Mouse (Mus musculus) kidney, adult 2 months (tissue): ENCODE data around the gene Fbxl21. TPM values are rescaled to one million over a fixed set of nuclear protein-coding genes. Genes with fewer than 3 reads are reported as not detected.

ENCODE experiments used
- DNase-seq: peaks from one replicate; pipeline ENCODE4 v3.0.0; 2021
- H3K27ac ChIP-seq: fragments of 200-500 bp; 2 replicates; pipeline ENCODE4 v1.5.1; 2012; ENCODE audit warnings: low read depth, low read length, control low read depth, inconsistent platforms; ENCODE audit not compliant: insufficient read depth
- H3K27me3 ChIP-seq: fragments of 200-500 bp; replicated peaks from 2 replicates; pipeline ENCODE4 v1.6.1; 2012; ENCODE audit warnings: mild to moderate bottlenecking, moderate library complexity, low read length, inconsistent platforms; ENCODE audit not compliant: control insufficient read depth, insufficient read depth
- H3K36me3 ChIP-seq: fragments of 200-500 bp; 2 replicates; pipeline ENCODE4 v1.6.1; 2012; ENCODE audit warnings: mild to moderate bottlenecking, moderate library complexity, low read length, inconsistent platforms; ENCODE audit not compliant: control insufficient read depth, insufficient read depth
- H3K4me1 ChIP-seq: fragments of 200-500 bp; 2 replicates; pipeline ENCODE4 v1.6.1; 2011; ENCODE audit warnings: low read length; ENCODE audit not compliant: control insufficient read depth, insufficient read depth
- H3K4me3 ChIP-seq: fragments of 200-500 bp; 2 replicates; pipeline ENCODE4 v1.5.1; 2011; ENCODE audit warnings: mild to moderate bottlenecking, low read depth, low read length, control low read depth; ENCODE audit not compliant: insufficient read depth
- CTCF ChIP-seq: fragments of 200-500 bp; conservative IDR thresholded peaks from 2 replicates; pipeline ENCODE4 v1.5.1; 2011; ENCODE audit warnings: low read depth, mild to moderate bottlenecking, control low read depth, low read length, moderate library complexity, mixed read lengths; ENCODE audit not compliant: insufficient read depth, insufficient read length
- POLR2A ChIP-seq: fragments of 200-500 bp; IDR thresholded peaks from one replicate; pipeline ENCODE4 v1.6.1; 2011; ENCODE audit warnings: low read depth, low read length, control low read depth
- WGBS: fragments of 180-500 bp; shearing (Covaris S2); methylation state at CpG from one replicate; pipeline ENCODE4 v1.1.7; 2018; 5-methylcytosine and 5-hydroxymethylcytosine counted together
- polyA plus RNA-seq: library from polyadenylated mRNA; depleted of rRNA; stranded (reverse); fragments of >200 nt; gene quantifications from 2 replicates; pipeline ENCODE4 v1.2.3, GENCODE M21; 2012

Gene Fbxl21
- polyA plus RNA-seq, 1 experiment, result 4.1 TPM

GRCm38 (mm10) chr13:56559841-56560370 lies 37.6 kb downstream of the Fbxl21 start:
- Histone ChIP-seq H3K4me1 (peaks cover 29% of the 10 kb centered on the region; the same call in 1 of the 2 replicates), H3K36me3 (no peaks in the 10 kb centered on the region), H3K27me3 (no peaks in the 10 kb centered on the region), H3K27ac (peak overlapping the region; percentile 99), H3K4me3 (no peak overlapping the region)
- 49% methylated on average over 6 of the region's 6 CpGs for WGBS
- DNase-seq, result peak; percentile 77
- no peak for TF ChIP-seq CTCF

GRCm38 (mm10) chr13:56561129-56561528 lies 38.9 kb downstream of the Fbxl21 start:
- no peaks in the 10 kb centered on the region for H3K27me3 ChIP-seq
- H3K36me3 ChIP-seq, result no peaks in the 10 kb centered on the region
- no peak overlapping the region for H3K4me3 ChIP-seq
- no peak for TF ChIP-seq POLR2A
- no peak for TF ChIP-seq CTCF
- DNase-seq, result peak; percentile 93
- peaks cover 29% of the 10 kb centered on the region; the same call in 1 of the 2 replicates for H3K4me1 ChIP-seq
- H3K27ac ChIP-seq, result peak overlapping the region; percentile 48; the same call in 1 of the 2 replicates
- WGBS, result 40% methylated on average over 8 of the region's 8 CpGs

- Histone ChIP-seq H3K27ac (no peak overlapping the region), H3K27me3 (no peaks in the 10 kb centered on the region), H3K4me1 (peaks cover 23% of the 10 kb centered on the region; the same call in 1 of the 2 replicates), H3K4me3 (no peak overlapping the region), H3K36me3 (no peaks in the 10 kb centered on the region)
- WGBS, result 36% methylated on average over 6 of the region's 6 CpGs
- TF ChIP-seq POLR2A (no peak), CTCF (peak; percentile 68)
- peak; percentile 44 for DNase-seq
Measured at GRCm38 (mm10) chr13:56563075-56563474, 40.8 kb downstream of the Fbxl21 start.

DNA sequence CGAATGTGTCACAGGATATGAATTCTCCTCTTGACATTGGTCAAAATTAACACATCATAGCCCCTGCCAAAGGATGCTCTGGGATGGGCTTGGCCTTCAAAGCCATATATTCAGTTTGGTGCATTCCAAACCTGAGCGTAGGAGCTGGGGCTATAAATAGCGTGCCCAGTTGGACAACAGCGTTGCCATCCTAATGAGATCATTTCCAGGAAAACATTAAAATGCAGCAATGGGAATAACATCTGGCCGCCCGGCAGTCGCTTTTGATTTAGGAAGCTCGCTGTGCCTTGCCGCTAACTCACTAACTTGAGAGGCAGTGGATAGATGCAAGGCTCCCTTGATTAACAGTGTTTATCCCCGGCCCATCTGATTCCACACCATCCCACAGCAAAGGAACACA lies 44.1 kb downstream of the Fbxl21 start:
- no peaks in the 10 kb centered on the region for H3K27me3 ChIP-seq
- DNase-seq, result peak; percentile 14
- no peak for TF ChIP-seq CTCF
- TF ChIP-seq POLR2A, result no peak
- H3K27ac ChIP-seq, result no peak overlapping the region
- H3K4me1 ChIP-seq, result peaks cover 3% of the 10 kb centered on the region; the same call in 1 of the 2 replicates
- H3K4me3 ChIP-seq, result no peak overlapping the region
- WGBS, result 46% methylated on average over 10 of the region's 10 CpGs
- no peaks in the 10 kb centered on the region for H3K36me3 ChIP-seq

DNA sequence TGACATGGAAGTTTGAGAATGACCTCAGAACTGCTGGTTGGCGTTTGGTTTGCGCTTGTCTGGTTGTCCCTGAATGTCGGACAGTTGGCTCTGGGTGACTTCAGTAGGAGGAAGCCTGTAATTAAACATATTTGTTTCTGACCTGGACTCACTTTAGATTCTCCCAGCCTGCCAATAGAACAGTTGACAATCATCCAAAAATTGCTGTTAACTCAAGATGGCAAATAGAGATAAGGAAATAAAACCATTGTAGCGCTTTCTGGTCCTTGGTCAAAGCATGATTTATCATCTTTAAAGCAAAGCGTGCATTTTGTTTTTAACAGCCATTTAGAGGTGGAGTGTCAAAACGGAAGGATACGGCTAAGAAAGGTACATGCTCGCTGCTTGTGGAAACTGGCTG lies 49.4 kb downstream of the Fbxl21 start:
- Histone ChIP-seq H3K4me1 (0 out of 2 replicates have a peak, but pooled peaks cover 3% of the 10 kb centered on the region), H3K27ac (no peak overlapping the region), H3K36me3 (no peaks in the 10 kb centered on the region), H3K27me3 (no peaks in the 10 kb centered on the region), H3K4me3 (no peak overlapping the region)
- TF ChIP-seq CTCF (no peak), POLR2A (no peak)
- 63% methylated on average over 8 of the region's 8 CpGs for WGBS
- no peak for DNase-seq

GRCm38 (mm10) chr13:56575074-56575473 lies 52.8 kb downstream of the Fbxl21 start:
- Histone ChIP-seq H3K36me3 (no peaks in the 10 kb centered on the region), H3K4me1 (0 out of 2 replicates have a peak, but pooled peaks cover 3% of the 10 kb centered on the region), H3K27me3 (no peaks in the 10 kb centered on the region), H3K27ac (no peak overlapping the region), H3K4me3 (no peak overlapping the region)
- no peak for TF ChIP-seq POLR2A
- no peak for TF ChIP-seq CTCF
- 70% methylated on average over 4 of the region's 4 CpGs for WGBS
- no peak for DNase-seq

GRCm38 (mm10) chr13:56575701-56576321 lies 53.5 kb downstream of the Fbxl21 start:
- DNase-seq, result peak; percentile 88
- WGBS, result 50% methylated on average over 12 of the region's 12 CpGs

More at GRCm38 (mm10) chr13:56575701-56576321, 53.5 kb downstream of the Fbxl21 start:
- no peaks in the 10 kb centered on the region for H3K36me3 ChIP-seq
- H3K4me3 ChIP-seq, result no peak overlapping the region
- TF ChIP-seq POLR2A, result no peak
- peak; percentile 96 for TF ChIP-seq CTCF
- 0 out of 2 replicates have a peak, but pooled peaks cover 3% of the 10 kb centered on the region for H3K4me1 ChIP-seq
- H3K27ac ChIP-seq, result peak overlapping the region; percentile 9; the same call in 1 of the 2 replicates
- H3K27me3 ChIP-seq, result no peaks in the 10 kb centered on the region
